Mouse (Mus musculus) inflammation-experienced regulatory T-cells, adult 6 months (primary cell): ENCODE data around the gene Zfp111. TPM values are rescaled to one million over a fixed set of nuclear protein-coding genes. Genes with fewer than 3 reads are reported as not detected.

Experiments
- ATAC-seq: one replicate; pipeline ENCODE4 v1.8.0; 2017
- polyA plus RNA-seq, 3 experiments: library from polyadenylated mRNA; unstranded; fragments of 100-300 nt; shearing (Covaris generic); gene quantifications; one replicate each; pipeline ENCODE4 v1.2.1; 2017

Gene Zfp111
- polyA plus RNA-seq: 1 to 10 TPM; 1.2 to 1.3 (median 1.3) TPM

- ATAC-seq: no peak
Measured at GRCm38 (mm10) chr7:24211343-24211742, at the start of gene Zfp111. Zfp111 (minus strand) TSS chr7:24211443.

- ATAC-seq: no peak
Measured at GRCm38 (mm10) chr7:24260000-24260312, 48.7 kb upstream of the Zfp111 start.

GRCm38 (mm10) chr7:24259306-24259999 lies 48.2 kb upstream of the Zfp111 start:
- no peak for ATAC-seq

GRCm38 (mm10) chr7:24254633-24255474 lies 43.6 kb upstream of the Zfp111 start, which contains the start of gene Zfp108:
Zfp108 (plus strand) TSS chr7:24254794.
- peak; percentile 75 for ATAC-seq

GRCm38 (mm10) chr7:24253779-24254615 lies 42.8 kb upstream of the Zfp111 start:
- no peak for ATAC-seq

GRCm38 (mm10) chr7:24237040-24237791 lies 26.0 kb upstream of the Zfp111 start, which contains the start of gene Zfp109:
Zfp109 (minus strand) TSS chr7:24237560.
- peak; percentile 87 for ATAC-seq

- no peak for ATAC-seq
Measured at GRCm38 (mm10) chr7:24210296-24210695, 947 bp downstream of the Zfp111 start.

GRCm38 (mm10) chr7:24208282-24208886 lies 2.9 kb downstream of the Zfp111 start:
- no peak for ATAC-seq

- ATAC-seq: no peak
Measured at GRCm38 (mm10) chr7:24207488-24208261, 3.6 kb downstream of the Zfp111 start.

- no peak for ATAC-seq
Measured at GRCm38 (mm10) chr7:24196961-24197360, 14.3 kb downstream of the Zfp111 start.

GRCm38 (mm10) chr7:24193157-24193556 lies 18.1 kb downstream of the Zfp111 start:
- no peak for ATAC-seq

GRCm38 (mm10) chr7:24191361-24191760 lies 19.9 kb downstream of the Zfp111 start:
- no peak for ATAC-seq

GRCm38 (mm10) chr7:24189571-24189944 lies 21.7 kb downstream of the Zfp111 start:
- no peak for ATAC-seq

GRCm38 (mm10) chr7:24188901-24189570 lies 22.2 kb downstream of the Zfp111 start:
- no peak for ATAC-seq

GRCm38 (mm10) chr7:24187611-24188010 lies 23.6 kb downstream of the Zfp111 start:
- ATAC-seq: no peak

- ATAC-seq: no peak
Measured at GRCm38 (mm10) chr7:24175337-24175711, 35.9 kb downstream of the Zfp111 start.

- ATAC-seq: peak; percentile 50
Measured at GRCm38 (mm10) chr7:24174618-24175336, 36.5 kb downstream of the Zfp111 start, which contains the start of gene Zfp114. Zfp114 (plus strand) TSS chr7:24175060.

- ATAC-seq: no peak
Measured at GRCm38 (mm10) chr7:24172191-24172590, 39.1 kb downstream of the Zfp111 start.

- ATAC-seq: no peak
Measured at GRCm38 (mm10) chr7:24153272-24153671, 58.0 kb downstream of the Zfp111 start.
